Mouse (Mus musculus) left cerebral cortex, adult 9 months (tissue): ENCODE results near the gene Mydgf.
A peak's percentile ranks its signal among the peaks of the same experiment; 100 is the strongest.

Source experiments
- DNase-seq, 2 experiments: peaks; one replicate each; pipeline ENCODE4 v3.0.0; 2022; ENCODE audit warnings: low spot score in 2 of 2

Mydgf gene

DNA sequence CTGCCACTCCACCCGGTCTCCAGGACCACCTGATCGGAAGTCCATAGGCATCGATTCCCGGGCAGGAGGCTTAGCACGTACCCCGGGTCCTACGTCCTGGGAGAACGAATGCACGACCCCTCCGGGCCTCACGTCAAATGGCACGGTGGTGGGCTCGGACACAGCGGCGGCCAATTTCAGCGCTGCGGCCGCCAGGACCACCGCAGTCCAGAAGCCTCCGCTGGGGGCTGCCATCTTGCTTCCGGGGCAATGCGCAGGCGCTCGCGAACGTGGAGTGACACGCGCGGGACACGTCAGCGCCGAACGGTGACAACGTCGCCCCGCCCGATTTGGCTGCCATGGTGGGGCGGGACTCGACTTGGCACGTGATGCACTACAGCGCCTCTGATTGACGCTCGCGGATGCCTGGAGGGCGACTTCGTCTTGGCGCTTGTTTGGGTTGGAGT is at the start of gene Mydgf:
Gene Mydgf, minus strand, starts transcription at position 263 of the 446 bp plus-strand sequence.
- DNase-seq, result peak; percentile 87 to 95

GRCm38 (mm10) chr17:56233389-56233788 is 49.7 kb upstream of the Mydgf start:
- DNase-seq, result no peak

GRCm38 (mm10) chr17:56229943-56230342 is 46.2 kb upstream of the Mydgf start:
- peak; percentile 77 to 86 for DNase-seq

- DNase-seq, result no peak
Measured at GRCm38 (mm10) chr17:56226566-56226965, 42.8 kb upstream of the Mydgf start.

GRCm38 (mm10) chr17:56224916-56225315 is 41.2 kb upstream of the Mydgf start:
- DNase-seq, result no peak

DNA sequence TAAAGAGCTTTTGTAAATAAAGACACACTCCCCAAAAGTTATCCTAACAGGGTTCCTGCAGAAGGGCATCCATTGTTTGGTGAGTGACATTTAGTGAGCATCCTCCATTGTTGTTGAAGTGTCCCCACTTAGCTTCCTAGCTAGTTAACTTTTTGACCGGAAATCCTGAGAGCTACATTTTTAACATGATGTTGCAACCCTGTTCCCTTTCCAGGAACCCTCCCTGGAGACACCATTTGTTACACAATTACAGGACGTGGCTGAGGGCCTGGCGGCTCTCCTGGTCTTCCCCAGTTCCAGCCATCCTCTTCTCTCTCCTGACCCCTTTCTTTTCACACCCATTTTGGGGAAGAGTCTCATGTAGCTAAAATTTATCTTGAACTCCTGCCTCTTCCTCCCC is 36.1 kb upstream of the Mydgf start:
- no peak for DNase-seq

GRCm38 (mm10) chr17:56219251-56219650 is 35.5 kb upstream of the Mydgf start:
- DNase-seq, result no peak

DNA sequence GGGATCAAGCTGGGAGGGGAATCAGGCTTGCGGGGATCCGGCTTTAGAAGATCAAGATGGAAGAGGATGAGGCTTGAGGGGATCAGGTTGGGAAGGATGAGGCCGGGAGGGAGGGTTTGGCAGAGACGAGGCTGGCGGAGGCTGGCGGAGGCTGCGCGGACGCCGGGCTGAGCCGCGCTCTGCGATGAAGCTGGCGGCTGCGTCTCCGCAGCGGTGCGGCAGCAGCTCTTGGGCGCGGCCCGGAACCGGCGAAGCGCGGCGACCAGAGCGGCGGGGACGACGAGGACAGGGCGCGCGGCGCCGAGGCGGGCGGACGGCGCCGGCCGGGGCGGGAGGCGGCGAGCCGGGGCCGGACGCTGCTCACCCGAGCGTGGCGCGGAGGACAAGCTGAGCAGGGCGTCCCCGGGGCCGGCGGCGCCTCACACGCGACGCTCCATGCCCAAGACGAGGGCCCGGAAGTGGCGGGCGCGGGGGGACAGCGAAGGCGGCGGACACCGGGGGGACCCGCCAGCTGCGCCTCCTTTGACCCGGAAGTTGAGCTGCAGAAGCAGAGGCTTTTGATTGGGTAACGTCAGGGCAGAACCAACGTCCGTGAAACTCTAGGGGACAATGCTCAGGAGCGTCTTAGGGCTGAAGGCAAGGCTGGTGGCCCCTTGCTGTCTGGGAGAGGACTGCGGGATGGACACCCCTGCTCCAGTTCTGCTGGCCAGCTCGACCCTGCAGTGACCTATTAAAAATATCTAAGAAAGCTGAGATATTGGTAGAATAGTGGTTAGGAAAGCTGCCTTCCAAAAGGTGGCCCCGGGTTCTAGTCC is 34.9 kb upstream of the Mydgf start, which contains the start of gene Dpp9:
Gene Dpp9, minus strand, starts transcription at position 529 of the 815 bp plus-strand sequence.
- peak; percentile 91 to 95 for DNase-seq

DNA sequence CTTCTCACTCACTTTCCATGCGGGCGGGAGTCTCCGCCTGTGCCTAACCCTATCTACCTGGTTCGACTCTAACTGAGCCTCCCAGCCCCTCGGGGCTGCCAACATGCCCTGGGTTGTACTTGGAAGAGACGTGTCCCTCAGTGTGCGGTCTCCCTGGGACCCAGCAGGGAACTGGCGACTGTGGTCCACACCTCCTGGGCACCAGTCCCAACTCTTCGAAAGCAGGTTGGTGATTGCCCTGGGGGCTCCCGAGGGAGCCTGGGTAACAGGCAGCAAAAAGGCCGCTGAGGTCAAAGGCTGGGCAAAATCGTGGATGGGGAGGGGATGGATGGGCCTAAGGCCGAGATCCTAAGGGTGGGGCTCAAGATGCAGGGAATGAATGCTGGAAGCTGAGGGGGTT is 34.0 kb upstream of the Mydgf start:
- DNase-seq, result no peak

DNA sequence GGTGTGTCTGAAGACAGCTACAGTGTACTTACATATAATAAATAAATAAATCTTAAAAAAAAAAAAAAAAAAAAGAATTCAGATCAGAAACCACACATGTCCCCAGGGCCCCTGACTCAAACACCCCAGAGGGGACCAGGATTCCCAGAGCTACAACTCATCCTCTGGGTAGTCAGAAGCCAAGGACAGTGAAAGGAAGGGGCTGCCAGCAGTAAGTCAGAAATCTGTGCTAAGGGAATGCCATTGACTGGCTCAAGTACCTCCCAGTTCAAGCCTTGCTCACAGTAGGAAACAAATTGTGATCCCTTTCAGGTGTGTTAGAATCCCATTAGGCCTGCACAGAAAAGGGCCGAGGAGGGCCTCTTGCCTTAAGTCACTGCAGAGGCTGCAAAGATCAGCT is 30.5 kb upstream of the Mydgf start:
- no peak for DNase-seq

- no peak for DNase-seq
Measured at GRCm38 (mm10) chr17:56212676-56213075, 29.0 kb upstream of the Mydgf start.

DNA sequence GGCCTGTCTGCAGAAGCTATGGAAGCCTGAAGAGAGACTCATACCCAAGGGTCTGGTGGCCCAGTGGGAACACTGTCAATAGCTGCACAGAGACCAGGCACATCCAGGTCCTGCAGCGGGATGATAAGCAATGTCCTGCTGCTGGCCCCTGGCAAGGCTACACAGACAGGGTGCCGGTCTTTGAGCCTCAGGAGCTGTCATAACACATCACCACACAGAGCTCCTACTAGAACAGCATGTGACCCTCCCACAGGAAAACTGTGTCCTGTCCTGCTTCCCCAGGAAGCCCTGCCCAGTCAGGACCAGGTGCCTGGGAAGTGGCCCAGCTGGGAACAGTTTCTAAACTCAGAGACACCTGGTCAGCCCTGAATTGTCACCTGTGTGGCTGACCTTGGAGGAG is 27.4 kb upstream of the Mydgf start:
- DNase-seq, result no peak

DNA sequence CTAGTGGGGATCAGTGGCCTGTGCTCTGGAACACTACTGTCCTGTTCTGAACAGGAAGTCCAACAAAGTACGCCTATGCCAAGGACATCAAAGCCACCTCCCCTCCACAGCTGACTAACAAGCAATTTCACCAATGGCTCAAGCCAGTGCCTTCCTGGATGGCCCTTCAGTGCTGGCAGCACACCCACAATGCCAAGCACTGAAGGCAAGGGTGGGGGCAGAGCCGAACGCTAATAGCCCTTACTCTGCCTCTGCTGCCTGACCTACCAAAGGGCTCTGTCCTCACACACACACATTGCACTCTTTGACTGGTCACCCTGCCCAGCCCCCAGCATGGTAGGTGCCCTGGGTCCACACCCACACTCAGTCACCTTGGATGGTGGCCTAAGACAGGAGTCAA is 25.1 kb upstream of the Mydgf start:
- DNase-seq, result no peak

DNA sequence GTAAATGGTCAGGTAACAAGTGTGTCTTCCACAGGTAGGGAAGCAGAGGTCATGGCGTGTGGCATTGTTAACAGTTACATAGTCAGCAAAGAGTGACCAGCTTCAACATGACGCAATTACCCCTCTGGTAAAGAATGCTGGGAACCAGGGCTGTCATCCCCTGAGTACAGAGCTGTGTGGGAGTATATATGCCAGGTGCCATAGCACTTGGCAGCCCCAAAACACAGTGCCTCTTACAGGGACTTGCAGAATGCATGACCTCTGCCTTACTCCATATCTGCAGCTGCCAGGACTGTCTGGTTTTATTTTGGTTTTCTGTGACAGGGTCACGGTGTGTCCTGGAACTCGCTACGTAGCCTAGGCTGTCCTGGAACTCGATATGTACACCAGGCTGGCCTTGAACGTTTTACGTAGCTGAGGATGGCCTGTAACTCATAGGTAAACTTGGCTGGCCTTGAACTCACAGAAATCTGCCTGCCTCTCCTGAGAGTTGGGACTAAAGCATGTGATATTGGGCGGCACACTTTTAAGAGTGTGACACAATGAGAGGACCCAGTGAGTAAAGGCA is 24.3 kb upstream of the Mydgf start:
- DNase-seq, result no peak

DNA sequence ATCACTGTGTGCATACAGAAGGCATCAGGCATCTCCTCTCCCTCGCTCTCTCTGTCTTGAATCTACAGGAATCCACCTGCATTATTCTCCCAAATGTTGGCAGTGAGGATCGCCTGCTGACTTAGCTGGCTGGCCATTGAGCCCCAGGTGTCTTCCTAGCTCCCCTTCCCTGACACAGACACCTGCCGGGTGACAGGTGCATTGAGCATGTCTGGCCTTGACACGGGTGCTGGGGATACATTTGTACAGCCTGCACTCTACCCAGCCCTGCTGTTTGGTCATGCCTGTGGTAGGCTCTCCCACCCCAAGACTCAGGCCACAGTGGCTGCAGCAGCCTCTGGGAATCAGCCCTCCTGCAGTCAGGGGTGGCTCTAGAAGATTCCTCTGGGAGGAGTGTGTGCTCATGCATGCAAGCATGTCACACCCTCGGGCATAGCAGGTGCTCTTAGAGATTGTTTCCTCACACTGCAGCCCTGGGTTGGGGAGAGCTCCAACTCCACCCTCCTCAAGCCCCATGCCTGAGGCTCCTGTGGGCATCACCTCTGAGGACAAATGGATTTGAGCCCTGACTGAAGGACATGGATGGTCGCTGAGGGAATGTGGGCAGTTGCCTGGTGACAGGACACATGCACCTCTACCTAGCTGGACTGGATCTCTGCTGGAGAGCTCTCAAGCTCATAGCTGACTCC is 23.4 kb upstream of the Mydgf start:
- DNase-seq, result no peak

- no peak for DNase-seq
Measured at GRCm38 (mm10) chr17:56206276-56206884, 22.7 kb upstream of the Mydgf start.

- no peak for DNase-seq
Measured at GRCm38 (mm10) chr17:56203729-56204128, 20.0 kb upstream of the Mydgf start.

DNA sequence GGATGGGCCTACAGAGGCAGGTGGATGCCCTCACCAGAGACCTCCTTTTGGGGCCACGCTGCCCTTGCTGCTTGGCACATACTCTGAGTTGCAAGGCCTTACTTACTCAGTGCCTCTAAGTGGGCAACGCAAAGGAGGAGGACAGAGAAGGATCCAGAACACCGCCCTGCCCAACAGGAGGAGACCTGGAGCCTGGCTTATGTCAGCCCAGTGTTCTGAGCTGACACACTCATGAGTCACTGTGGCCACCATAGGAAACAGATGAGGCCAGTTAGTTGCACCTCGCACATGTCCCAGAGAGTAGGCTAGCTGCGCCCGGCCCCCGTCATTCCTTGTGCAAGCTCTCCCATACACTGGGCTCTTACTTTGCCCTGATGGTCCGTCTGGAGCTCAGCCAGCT is 18.8 kb upstream of the Mydgf start:
- DNase-seq, result no peak

GRCm38 (mm10) chr17:56201642-56202041 is 17.9 kb upstream of the Mydgf start:
- DNase-seq, result no peak

DNA sequence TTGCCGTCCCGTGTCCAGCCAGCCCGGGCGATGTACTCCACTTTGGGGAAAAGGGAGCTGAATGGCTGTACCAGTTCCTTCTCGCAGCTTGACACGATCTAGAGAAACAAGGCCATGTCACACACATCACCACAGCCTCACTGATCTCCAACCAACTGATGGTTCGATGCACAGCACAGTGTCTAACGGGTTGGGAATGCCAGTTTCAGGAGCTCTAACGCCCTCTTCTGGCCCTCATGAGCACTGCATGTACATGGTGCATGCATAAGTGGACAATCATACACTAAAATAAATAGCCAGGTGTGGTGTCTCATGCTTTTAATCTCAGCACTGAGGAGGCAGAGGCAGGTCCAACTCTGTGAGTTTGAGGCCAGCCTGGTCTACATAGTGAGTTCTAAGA is 16.9 kb upstream of the Mydgf start:
- no peak for DNase-seq

GRCm38 (mm10) chr17:56196860-56197259 is 13.1 kb upstream of the Mydgf start:
- DNase-seq, result no peak

GRCm38 (mm10) chr17:56194765-56195164 is 11.0 kb upstream of the Mydgf start:
- DNase-seq, result no peak
